Mouse (Mus musculus) brain, embryonic 14.5 days (tissue): Measurements from ENCODE around the gene Nr2f2.

Experiments used
- CTCF ChIP-seq: fragments of 200-500 bp; IDR thresholded peaks from 2 replicates; pipeline ENCODE4 v1.5.1; 2012; ENCODE audit warnings: inconsistent platforms, mild to moderate bottlenecking, moderate library complexity, borderline replicate concordance; ENCODE audit not compliant: insufficient read depth, insufficient read length; ENCODE audit errors: extremely low read depth
- POLR2A ChIP-seq: fragments of 200-500 bp; IDR thresholded peaks from 2 replicates; pipeline ENCODE4 v1.6.1; 2012; ENCODE audit warnings: mild to moderate bottlenecking, inconsistent platforms, borderline replicate concordance; ENCODE audit not compliant: poor library complexity, insufficient read depth, insufficient read length, severe bottlenecking; ENCODE audit errors: extremely low read depth

GRCm38 (mm10) chr7:70366808-70367095 is 217 bp upstream of the Nr2f2 start:
- no peak for TF ChIP-seq POLR2A
- TF ChIP-seq CTCF, result no peak
